Mouse (Mus musculus): ENCODE data around the gene Pygm. TPM values are rescaled to one million over a fixed set of nuclear protein-coding genes. Genes with fewer than 3 reads are reported as not detected.

The Pygm gene
- polyA plus RNA-seq, 1 experiment from 2014 or later: 14.4 TPM

DNA sequence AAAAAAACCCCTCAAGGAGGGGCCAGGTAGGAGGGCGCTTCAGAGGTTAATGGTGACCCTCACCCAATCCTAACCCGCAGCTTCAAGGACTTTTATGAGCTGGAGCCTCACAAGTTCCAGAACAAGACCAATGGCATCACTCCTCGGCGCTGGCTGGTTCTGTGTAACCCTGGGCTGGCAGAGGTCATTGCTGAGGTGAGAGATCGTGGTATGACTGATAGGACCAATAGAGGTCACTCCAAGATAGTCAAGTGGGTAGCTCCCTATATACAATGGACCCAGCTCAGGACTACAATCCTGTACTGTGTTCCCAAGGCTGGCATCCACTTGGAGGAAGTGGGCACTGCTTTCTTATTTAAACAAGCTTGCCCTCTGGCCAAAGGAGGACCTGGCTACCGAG is 6.1 kb downstream of the Pygm start:
- Histone ChIP-seq H3K4me2 (replicated peaks) (no peak overlapping the region; the same call in 1 of the 2 replicates), H3K36me3 (no peaks in the 10 kb centered on the region), H3K27me3 (peaks cover 7% of the 10 kb centered on the region), H3K4me1 (peaks cover 13% of the 10 kb centered on the region), H3K9ac (no peak overlapping the region), H3K4me3 (peak overlapping the region; percentile 35; the same call in 1 of the 2 replicates), H3K27ac (no peak overlapping the region), H3K9me3 (no peaks in the 10 kb centered on the region; the same call in 1 of the 2 replicates)
- WGBS: 49% methylated on average over 6 of the region's 6 CpGs
- no peak for ATAC-seq (ENCODE audit: low FRiP score, low read depth)

DNA sequence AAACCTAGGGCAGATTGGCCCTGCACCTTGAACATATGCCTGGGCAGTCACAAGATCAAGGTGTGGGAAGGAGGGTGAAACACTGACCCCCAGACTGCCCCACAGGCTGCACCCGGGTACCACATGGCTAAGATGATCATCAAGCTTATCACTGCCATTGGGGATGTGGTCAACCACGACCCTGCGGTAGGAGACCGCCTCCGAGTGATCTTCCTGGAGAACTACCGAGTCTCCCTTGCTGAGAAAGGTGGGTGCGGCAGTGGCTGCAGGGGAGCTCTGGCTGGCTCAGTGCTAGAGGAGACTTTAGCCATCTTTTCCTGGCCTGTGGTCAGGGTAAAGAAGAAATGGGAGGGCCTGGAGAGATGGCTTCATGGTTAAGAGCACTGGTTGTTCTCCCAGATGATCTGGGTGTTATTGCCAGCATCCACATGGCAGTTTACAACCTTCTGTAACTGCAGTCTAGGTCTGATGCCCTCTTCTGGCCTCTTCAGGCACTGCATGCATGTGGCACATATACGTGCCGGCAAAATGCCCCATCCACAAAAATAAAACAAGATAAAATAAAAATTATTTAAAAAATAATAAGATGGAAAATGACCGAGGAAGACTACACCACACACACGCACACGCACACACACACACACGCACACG is 8.7 kb downstream of the Pygm start:
- no peak for ATAC-seq (ENCODE audit: low FRiP score, low read depth)
- peaks cover 17% of the 10 kb centered on the region for H3K27me3 ChIP-seq
- no peak overlapping the region for H3K4me2 ChIP-seq (replicated peaks)
- H3K4me3 ChIP-seq: no peak overlapping the region
- no peaks in the 10 kb centered on the region for H3K36me3 ChIP-seq
- H3K27ac ChIP-seq: no peak overlapping the region
- WGBS: 93% methylated on average over 14 of the region's 14 CpGs
- peaks cover 13% of the 10 kb centered on the region for H3K4me1 ChIP-seq
- no peaks in the 10 kb centered on the region; the same call in 1 of the 2 replicates for H3K9me3 ChIP-seq
- no peak overlapping the region for H3K9ac ChIP-seq

DNA sequence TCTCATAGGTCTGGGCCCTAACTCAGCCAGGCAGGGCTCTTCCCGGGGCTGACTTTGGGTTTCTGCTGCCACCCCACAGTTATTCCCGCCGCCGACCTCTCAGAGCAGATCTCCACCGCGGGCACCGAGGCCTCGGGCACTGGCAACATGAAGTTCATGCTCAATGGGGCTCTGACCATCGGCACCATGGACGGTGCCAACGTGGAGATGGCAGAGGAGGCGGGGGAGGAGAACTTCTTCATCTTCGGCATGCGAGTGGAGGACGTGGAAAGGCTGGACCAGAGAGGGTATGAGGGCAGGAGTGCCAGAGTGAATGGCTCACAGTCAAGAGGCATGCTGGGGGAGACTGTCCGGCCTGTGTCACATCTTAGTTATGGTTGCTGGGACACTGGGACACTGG is 9.4 kb downstream of the Pygm start:
- 89% methylated on average over 16 of the region's 16 CpGs for WGBS
- peaks cover 23% of the 10 kb centered on the region for H3K27me3 ChIP-seq
- H3K4me2 ChIP-seq (replicated peaks): no peak overlapping the region

GRCm38 (mm10) chr19:6396237-6396636 is 12.0 kb downstream of the Pygm start:
- 85% methylated on average over 5 of the region's 5 CpGs for WGBS
- H3K36me3 ChIP-seq: no peaks in the 10 kb centered on the region
- H3K27ac ChIP-seq: no peak overlapping the region
- ATAC-seq (ENCODE audit: low FRiP score, low read depth): no peak
- no peaks in the 10 kb centered on the region; the same call in 1 of the 2 replicates for H3K9me3 ChIP-seq
- H3K27me3 ChIP-seq: peaks cover 44% of the 10 kb centered on the region
- H3K9ac ChIP-seq: no peak overlapping the region
- H3K4me1 ChIP-seq: peaks cover 29% of the 10 kb centered on the region
- H3K4me3 ChIP-seq: no peak overlapping the region
- no peak overlapping the region for H3K4me2 ChIP-seq (replicated peaks)

More for the DNA sequence above, 9.4 kb downstream of the Pygm start:
- Histone ChIP-seq H3K9ac (no peak overlapping the region), H3K4me3 (no peak overlapping the region), H3K36me3 (no peaks in the 10 kb centered on the region), H3K27ac (no peak overlapping the region), H3K9me3 (no peaks in the 10 kb centered on the region; the same call in 1 of the 2 replicates), H3K4me1 (peaks cover 18% of the 10 kb centered on the region)
- no peak for ATAC-seq (ENCODE audit: low FRiP score, low read depth)

DNA sequence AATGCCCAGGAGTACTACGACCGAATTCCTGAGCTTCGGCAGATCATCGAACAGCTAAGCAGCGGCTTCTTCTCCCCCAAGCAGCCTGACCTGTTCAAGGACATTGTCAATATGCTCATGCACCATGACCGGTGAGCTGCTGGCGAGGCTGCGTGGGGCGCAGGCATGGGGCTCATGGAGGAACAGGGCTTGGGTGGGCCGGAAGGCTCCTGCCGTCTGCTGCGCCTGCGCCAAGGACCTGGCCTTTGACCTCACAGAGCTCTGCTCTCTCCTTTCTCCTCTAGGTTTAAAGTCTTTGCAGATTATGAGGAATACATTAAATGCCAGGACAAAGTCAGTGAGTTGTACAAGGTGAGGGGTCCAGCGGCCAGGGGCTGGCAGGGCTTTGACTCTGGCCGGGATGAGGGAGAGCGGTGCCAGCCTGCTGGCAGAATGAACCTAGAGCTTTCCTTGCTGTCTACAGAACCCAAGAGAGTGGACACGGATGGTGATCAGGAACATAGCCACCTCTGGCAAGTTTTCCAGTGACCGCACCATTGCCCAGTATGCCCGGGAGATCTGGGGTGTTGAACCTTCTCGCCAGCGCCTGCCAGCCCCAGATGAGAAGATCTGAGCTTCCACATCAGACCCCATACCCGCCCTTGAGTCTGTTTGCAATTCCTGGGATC is 13.5 kb downstream of the Pygm start:
- no peaks in the 10 kb centered on the region; the same call in 1 of the 2 replicates for H3K9me3 ChIP-seq
- peak overlapping the region; percentile 94; the same call in 1 of the 2 replicates for H3K4me2 ChIP-seq (replicated peaks)
- H3K27me3 ChIP-seq: peaks cover 59% of the 10 kb centered on the region
- H3K27ac ChIP-seq: no peak overlapping the region
- peaks cover 38% of the 10 kb centered on the region for H3K4me1 ChIP-seq
- WGBS: 82% methylated on average over 22 of the region's 22 CpGs
- H3K4me3 ChIP-seq: no peak overlapping the region
- H3K9ac ChIP-seq: no peak overlapping the region
- ATAC-seq (ENCODE audit: low FRiP score, low read depth): no peak
- H3K36me3 ChIP-seq: no peaks in the 10 kb centered on the region

- peaks cover 38% of the 10 kb centered on the region for H3K4me1 ChIP-seq
- WGBS: 2% methylated on average over 39 of the region's 39 CpGs
- no peaks in the 10 kb centered on the region for H3K36me3 ChIP-seq
- peak overlapping the region; percentile 94 for H3K4me2 ChIP-seq (replicated peaks)
- H3K27me3 ChIP-seq: peaks cover 68% of the 10 kb centered on the region
- H3K9me3 ChIP-seq: no peaks in the 10 kb centered on the region
- peak overlapping the region; percentile 64 for H3K4me3 ChIP-seq
- no peak overlapping the region for H3K27ac ChIP-seq
- peak; percentile 58 for ATAC-seq (ENCODE audit: low FRiP score, low read depth)
- H3K9ac ChIP-seq: peak overlapping the region; percentile 70
These were observed 14.5 kb downstream of the Pygm start for GRCm38 (mm10) chr19:6398447-6399284.

DNA sequence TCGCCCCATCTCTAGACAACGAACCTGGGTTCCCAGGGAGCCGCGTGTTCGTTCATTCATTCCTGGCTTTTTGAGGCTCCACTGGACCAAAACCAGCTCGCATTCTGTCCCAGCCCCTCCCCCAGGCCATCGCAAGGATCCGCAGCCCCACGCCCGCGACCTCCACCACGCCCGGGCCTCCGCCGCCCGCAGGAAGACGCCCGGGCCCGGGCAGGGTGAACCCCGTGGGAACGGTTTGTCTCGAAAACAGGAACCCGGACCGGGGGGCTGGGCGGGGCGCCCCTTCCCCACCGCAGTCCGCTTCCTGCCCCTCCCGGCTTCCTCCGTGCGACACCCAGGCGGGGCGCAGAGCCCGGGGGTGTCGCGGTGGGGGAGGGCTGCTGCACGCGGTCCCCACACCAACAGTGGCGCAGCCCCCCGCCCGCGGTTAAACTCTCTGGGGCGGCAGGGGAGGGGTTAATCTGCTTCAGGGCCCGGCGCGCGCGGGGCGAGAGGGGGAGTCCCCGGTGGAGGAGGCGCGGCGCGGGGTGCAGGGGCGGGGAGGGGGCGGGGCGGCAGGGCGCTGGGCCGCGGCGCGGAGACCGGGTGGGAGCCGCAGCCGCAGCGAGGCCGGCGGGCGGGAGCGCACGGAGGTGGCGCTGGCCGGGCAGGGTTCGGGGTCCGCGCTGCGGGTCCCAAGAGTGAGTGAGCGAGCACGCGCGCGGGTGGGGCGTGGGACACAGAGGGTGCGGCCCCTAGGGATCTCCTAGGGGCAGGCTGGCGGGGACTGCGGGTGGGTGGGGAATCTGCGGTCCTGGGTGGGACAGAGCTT is 15.3 kb downstream of the Pygm start, which contains the start of gene Rasgrp2:
Gene Rasgrp2, plus strand, starts transcription at position 56 of the 811 bp plus-strand sequence.
- Histone ChIP-seq H3K27ac (no peak within 1 kb of the TSS), H3K9me3 (no peaks in the 10 kb centered on the region), H3K27me3 (peaks cover 77% of the 10 kb centered on the region), H3K4me1 (peaks cover 38% of the 10 kb centered on the region), H3K9ac (peak within 1 kb of the TSS; percentile 70), H3K4me2 (replicated peaks) (peak within 1 kb of the TSS; percentile 94), H3K36me3 (no peaks in the 10 kb centered on the region), H3K4me3 (peak within 1 kb of the TSS; percentile 64)
- under 1% methylated on average over 82 of the region's 87 CpGs for WGBS
- 0 out of 2 replicates have a peak, but pooled peaks have one; percentile 38 for ATAC-seq (ENCODE audit: low FRiP score, low read depth)

DNA sequence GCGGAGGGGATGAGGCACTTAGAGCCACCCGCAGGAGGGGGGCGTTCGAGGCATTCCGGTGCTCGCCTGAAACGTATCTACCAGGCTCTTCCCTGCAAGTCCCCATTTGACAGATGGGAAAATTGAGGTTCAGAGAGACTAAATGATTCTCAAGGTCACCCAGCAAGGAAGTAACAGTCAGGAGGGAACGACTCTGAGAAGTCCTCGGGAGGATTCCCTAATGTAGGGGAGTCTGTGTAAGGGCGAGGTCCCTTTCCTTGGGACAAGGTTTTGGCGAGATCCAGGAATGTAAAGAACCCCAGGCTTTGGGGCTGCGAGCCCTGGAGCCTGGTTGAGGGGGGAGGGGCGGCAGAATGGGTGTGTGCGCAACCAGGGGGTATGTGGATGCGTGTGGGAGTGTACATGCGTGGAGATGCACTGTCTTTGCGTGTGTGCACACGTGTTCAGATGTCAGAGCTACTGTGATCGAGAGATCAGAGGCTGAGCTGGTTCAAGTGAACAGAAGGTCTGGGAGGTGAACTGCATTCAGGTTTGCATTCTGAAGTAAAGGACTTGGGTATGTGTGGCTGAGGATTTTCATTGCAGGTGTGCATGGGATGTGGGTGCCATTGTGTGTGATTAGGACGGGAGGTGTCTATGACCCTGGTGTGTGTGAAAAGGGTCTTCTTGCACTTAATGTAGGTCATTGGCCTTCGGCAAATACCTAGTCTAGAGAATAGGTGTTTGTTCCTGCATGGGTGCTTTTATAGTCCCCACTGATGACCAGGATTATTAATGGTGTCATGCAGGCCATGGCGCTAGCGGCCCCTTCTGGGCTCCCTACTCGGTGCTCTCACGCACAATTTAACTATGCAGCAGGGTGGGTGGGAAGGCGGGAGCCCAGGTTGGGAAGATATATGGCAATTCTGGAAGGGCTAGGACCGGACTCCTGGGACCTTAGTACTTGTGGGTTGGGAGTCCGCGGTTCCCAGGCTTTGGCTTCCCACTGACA is 16.2 kb downstream of the Pygm start:
- WGBS: 2% methylated on average over 29 of the region's 29 CpGs

GRCm38 (mm10) chr19:6401131-6401815 is 17.1 kb downstream of the Pygm start:
- Histone ChIP-seq H3K4me1 (peaks cover 38% of the 10 kb centered on the region), H3K27ac (no peak overlapping the region), H3K4me2 (replicated peaks) (peak overlapping the region; percentile 94), H3K9me3 (no peaks in the 10 kb centered on the region), H3K36me3 (no peaks in the 10 kb centered on the region), H3K4me3 (peak overlapping the region; percentile 64), H3K9ac (peak overlapping the region; percentile 48; the same call in 1 of the 2 replicates), H3K27me3 (peaks cover 80% of the 10 kb centered on the region)
- ATAC-seq (ENCODE audit: low FRiP score, low read depth): no peak
- WGBS: under 1% methylated on average over 32 of the region's 32 CpGs

More for the DNA sequence above, 16.2 kb downstream of the Pygm start:
- peaks cover 80% of the 10 kb centered on the region for H3K27me3 ChIP-seq
- no peaks in the 10 kb centered on the region for H3K36me3 ChIP-seq
- H3K4me1 ChIP-seq: peaks cover 38% of the 10 kb centered on the region
- H3K9ac ChIP-seq: peak overlapping the region; percentile 70
- ATAC-seq (ENCODE audit: low FRiP score, low read depth): no peak
- H3K9me3 ChIP-seq: no peaks in the 10 kb centered on the region
- peak overlapping the region; percentile 94 for H3K4me2 ChIP-seq (replicated peaks)
- peak overlapping the region; percentile 64 for H3K4me3 ChIP-seq
- H3K27ac ChIP-seq: no peak overlapping the region

- Histone ChIP-seq H3K36me3 (no peaks in the 10 kb centered on the region), H3K4me1 (peaks cover 38% of the 10 kb centered on the region), H3K27me3 (peaks cover 80% of the 10 kb centered on the region), H3K4me3 (peak overlapping the region; percentile 64), H3K27ac (no peak overlapping the region), H3K4me2 (replicated peaks) (peak overlapping the region; percentile 94), H3K9me3 (no peaks in the 10 kb centered on the region), H3K9ac (no peak overlapping the region; the same call in 1 of the 2 replicates)
- no peak for ATAC-seq (ENCODE audit: low FRiP score, low read depth)
- WGBS: 8% methylated on average over 9 of the region's 9 CpGs
These were observed 17.8 kb downstream of the Pygm start for GRCm38 (mm10) chr19:6401951-6402350.
